Mouse (Mus musculus) neural tube, embryonic 12.5 days (tissue): ENCODE measurements around the gene A530064D06Rik. TPM values are rescaled to one million over a fixed set of nuclear protein-coding genes. Genes with fewer than 3 reads are reported as not detected.
"Not testable (repeated sequence)": the region's sequence is repeated elsewhere in the genome, so short reads cannot be mapped to it uniquely, and the experiment has no call there.

Source experiments
- ATAC-seq: fragments of 200-750 bp; cut with Nextera tagmentation; 2 replicates; pipeline ENCODE4 v1.8.0; 2017; ENCODE audit warnings: low read depth, mild to moderate bottlenecking, moderate TSS enrichment, moderate library complexity; ENCODE audit not compliant: low FRiP score
- H3K27ac ChIP-seq: fragments of 300-500 bp; sonication (generic); 2 replicates; pipeline ENCODE4 v1.5.1; 2016
- H3K27me3 ChIP-seq: fragments of 300-500 bp; sonication (generic); replicated peaks from 2 replicates; pipeline ENCODE4 v1.6.1; 2016; ENCODE audit warnings: mild to moderate bottlenecking
- H3K36me3 ChIP-seq: fragments of 300-500 bp; sonication (generic); 2 replicates; pipeline ENCODE4 v1.6.1; 2016; ENCODE audit warnings: mild to moderate bottlenecking
- H3K4me1 ChIP-seq: fragments of 300-500 bp; sonication (generic); 2 replicates; pipeline ENCODE4 v1.6.1; 2016
- H3K4me2 ChIP-seq: fragments of 300-500 bp; sonication (generic); replicated peaks from 2 replicates; pipeline ENCODE4 v1.6.1; 2016; ENCODE audit warnings: mild to moderate bottlenecking
- H3K4me3 ChIP-seq: fragments of 300-500 bp; sonication (generic); 2 replicates; pipeline ENCODE4 v1.5.1; 2016
- H3K9ac ChIP-seq: fragments of 300-500 bp; sonication (generic); 2 replicates; pipeline ENCODE4 v1.6.1; 2016; ENCODE audit warnings: mild to moderate bottlenecking
- H3K9me3 ChIP-seq: fragments of 300-500 bp; sonication (generic); 2 replicates; pipeline ENCODE4 v1.6.1; 2016; ENCODE audit warnings: mild to moderate bottlenecking
- WGBS: fragments of 180-500 bp; shearing (Covaris S2); methylation state at CpG from one replicate; pipeline ENCODE4 v1.1.7; 2016; 5-methylcytosine and 5-hydroxymethylcytosine counted together
- polyA plus RNA-seq: library from polyadenylated mRNA; unstranded; fragments of >200 nt; fragmentation: Nextera tagmentation; extraction: Ambion mirVana; gene quantifications from 2 replicates; pipeline ENCODE4 v1.2.1, GENCODE M21; 2016

Gene A530064D06Rik
- polyA plus RNA-seq, result not detected in 2 replicates

DNA sequence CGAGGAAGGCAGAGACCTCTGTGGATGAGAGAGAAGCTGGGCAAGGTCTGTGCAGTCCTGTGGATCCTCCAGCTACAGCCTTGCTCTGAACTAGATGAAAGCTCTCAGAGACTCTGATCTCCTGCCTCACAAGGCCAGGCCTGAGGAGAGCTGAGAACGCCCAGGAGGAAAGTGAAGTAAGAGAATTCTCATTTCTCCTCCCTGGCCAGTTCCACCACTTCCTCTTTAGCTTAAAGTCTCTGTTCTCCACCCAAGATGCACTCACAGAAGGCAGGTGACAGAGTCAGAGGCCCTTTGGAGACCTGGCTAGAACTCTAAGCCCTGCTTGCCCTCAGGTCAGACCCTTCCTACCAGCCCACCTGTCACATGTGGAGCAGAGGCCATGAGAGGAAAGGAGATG is at the start of gene A530064D06Rik:
A530064D06Rik (minus strand) TSS at position 173 of the 400 bp plus-strand sequence.
- H3K36me3 ChIP-seq, ATAC-seq, H3K9me3 ChIP-seq, H3K9ac ChIP-seq, H3K4me1 ChIP-seq, H3K27me3 ChIP-seq, H3K27ac ChIP-seq, H3K4me2 ChIP-seq, H3K4me3 ChIP-seq: not testable (repeated sequence)
- WGBS, result 79% methylated on average over 2 of the region's 2 CpGs

DNA sequence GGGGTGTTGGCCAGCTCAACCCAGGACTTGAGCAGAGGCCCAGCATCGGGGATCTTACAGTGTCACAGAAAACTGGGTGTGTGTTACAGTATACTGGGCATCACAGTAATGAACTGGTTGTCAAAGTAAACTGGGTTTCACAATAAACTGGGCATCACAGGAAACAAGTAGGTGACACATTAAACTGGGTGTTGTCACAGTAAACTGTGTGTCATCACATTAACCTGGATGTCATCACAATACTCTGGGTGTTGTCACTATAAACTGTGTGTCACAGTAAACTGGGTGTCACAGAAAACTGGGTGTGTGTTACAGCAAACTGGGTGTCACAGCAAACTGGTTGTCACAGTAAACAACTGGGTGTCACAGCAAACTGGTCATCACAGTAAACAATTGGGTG is 48.4 kb upstream of the A530064D06Rik start:
- no peak overlapping the region for H3K4me3 ChIP-seq
- no peaks in the 10 kb centered on the region for H3K36me3 ChIP-seq
- H3K9me3 ChIP-seq, result no peaks in the 10 kb centered on the region
- H3K27me3 ChIP-seq, result no peaks in the 10 kb centered on the region
- no peak overlapping the region for H3K9ac ChIP-seq
- no peak overlapping the region for H3K27ac ChIP-seq
- H3K4me1 ChIP-seq, result no peaks in the 10 kb centered on the region
- ATAC-seq, result no peak
- WGBS, result 95% methylated on average over 1 of the region's 1 CpGs
- H3K4me2 ChIP-seq, result no peak overlapping the region

DNA sequence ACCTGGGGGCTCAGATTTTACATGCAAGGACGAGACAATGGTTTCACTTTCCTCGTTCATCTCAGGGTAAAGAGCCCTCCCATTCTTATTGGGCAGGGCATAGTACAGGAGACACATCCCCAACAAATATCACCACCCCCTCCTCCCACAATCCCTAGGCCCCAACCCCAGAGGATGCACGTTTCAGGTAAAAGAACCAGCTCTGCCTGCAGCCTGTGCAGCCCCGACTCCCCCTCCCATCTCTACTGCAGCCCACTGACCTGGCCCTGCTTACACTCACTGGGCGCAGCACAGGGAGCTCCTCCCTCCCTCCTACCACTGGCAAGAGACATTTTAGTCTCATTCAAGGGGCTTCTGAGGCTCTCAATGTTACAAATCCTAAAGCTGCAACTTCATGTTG is 46.4 kb upstream of the A530064D06Rik start:
- ATAC-seq, result no peak
- WGBS, result 78% methylated on average over 5 of the region's 5 CpGs
- no peaks in the 10 kb centered on the region for H3K4me1 ChIP-seq

DNA sequence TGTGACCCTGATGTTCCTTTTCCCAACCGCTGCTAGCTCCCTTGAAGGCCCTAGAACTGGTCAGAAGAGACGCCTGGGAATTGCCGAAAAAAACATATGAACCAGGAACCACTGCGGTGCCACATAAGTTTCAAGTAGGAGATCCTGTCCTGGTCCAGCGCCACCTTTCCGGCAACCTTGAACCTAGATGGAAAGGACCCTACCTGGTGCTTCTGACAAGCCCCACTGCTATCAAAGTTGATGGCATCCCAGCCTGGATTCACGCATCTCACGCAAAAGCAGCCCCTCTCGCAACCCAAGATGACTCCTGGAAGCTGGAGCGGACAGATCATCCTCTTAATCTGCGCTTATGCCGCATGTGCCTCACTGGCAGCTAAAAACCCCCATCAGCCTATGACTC is 45.5 kb upstream of the A530064D06Rik start:
- no peaks in the 10 kb centered on the region for H3K9me3 ChIP-seq
- H3K4me1 ChIP-seq, result no peaks in the 10 kb centered on the region
- H3K27me3 ChIP-seq, result no peaks in the 10 kb centered on the region
- no peak for ATAC-seq
- no peaks in the 10 kb centered on the region for H3K36me3 ChIP-seq
- no peak overlapping the region for H3K9ac ChIP-seq
- H3K4me3 ChIP-seq, result no peak overlapping the region
- no peak overlapping the region for H3K4me2 ChIP-seq
- no peak overlapping the region for H3K27ac ChIP-seq
- 96% methylated on average over 12 of the region's 12 CpGs for WGBS

More for the DNA sequence above, 46.4 kb upstream of the A530064D06Rik start:
- Histone ChIP-seq H3K9me3 (no peaks in the 10 kb centered on the region), H3K9ac (no peak overlapping the region), H3K27ac (no peak overlapping the region), H3K4me3 (no peak overlapping the region), H3K36me3 (no peaks in the 10 kb centered on the region), H3K4me2 (no peak overlapping the region), H3K27me3 (no peaks in the 10 kb centered on the region)

DNA sequence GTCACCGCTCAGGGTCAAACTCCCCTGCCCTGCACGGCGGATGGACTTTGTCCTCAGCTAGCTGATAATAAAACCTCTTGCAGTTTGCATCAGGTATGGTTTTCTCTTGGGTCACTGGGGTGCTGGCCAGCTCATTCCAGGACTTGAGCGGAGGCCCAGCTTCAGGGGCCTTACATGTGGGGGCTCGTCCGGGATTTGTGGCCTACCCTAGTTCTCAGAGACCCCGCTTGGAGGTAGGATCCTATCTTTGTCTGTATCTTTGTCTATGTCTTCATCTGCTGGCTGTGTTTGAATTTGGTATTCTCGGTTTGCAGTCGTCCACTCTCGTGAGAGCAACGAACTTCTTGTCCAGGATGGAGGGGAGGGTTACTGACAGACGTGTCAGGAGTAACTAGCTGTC is 36.0 kb upstream of the A530064D06Rik start:
- 95% methylated on average over 12 of the region's 12 CpGs for WGBS
- H3K9me3 ChIP-seq, result peaks cover 15% of the 10 kb centered on the region; the same call in 1 of the 2 replicates
- H3K27ac ChIP-seq, result no peak overlapping the region
- no peak overlapping the region for H3K4me3 ChIP-seq
- no peak overlapping the region for H3K9ac ChIP-seq
- H3K36me3 ChIP-seq, result no peaks in the 10 kb centered on the region
- H3K27me3 ChIP-seq, result no peaks in the 10 kb centered on the region
- H3K4me2 ChIP-seq, result no peak overlapping the region
- no peak for ATAC-seq
- no peaks in the 10 kb centered on the region for H3K4me1 ChIP-seq

DNA sequence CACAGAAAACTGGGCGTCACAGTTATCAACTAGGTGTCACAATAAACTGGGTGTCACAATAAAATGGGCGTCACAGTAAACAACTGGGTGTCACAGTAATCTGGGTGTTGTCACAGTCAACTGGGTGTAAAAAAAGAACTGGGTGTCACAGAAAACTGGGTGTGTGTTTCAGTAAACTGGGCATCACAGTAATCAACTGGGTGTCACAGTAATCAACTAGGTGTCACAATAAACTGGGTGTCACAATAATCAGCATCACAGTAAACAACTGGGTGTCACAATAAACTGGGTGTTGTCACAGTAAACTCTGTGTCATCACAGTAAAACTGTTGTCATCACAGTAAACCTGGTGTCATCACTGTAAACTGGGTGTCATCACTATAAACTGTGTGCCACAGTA is 25.3 kb upstream of the A530064D06Rik start:
- Histone ChIP-seq H3K27me3 (no peaks in the 10 kb centered on the region), H3K4me3 (no peak overlapping the region), H3K4me2 (no peak overlapping the region), H3K27ac (no peak overlapping the region), H3K9ac (no peak overlapping the region), H3K36me3 (no peaks in the 10 kb centered on the region), H3K9me3 (no peaks in the 10 kb centered on the region), H3K4me1 (no peaks in the 10 kb centered on the region)
- ATAC-seq, result no peak
- WGBS, result 80% methylated on average over 2 of the region's 2 CpGs

DNA sequence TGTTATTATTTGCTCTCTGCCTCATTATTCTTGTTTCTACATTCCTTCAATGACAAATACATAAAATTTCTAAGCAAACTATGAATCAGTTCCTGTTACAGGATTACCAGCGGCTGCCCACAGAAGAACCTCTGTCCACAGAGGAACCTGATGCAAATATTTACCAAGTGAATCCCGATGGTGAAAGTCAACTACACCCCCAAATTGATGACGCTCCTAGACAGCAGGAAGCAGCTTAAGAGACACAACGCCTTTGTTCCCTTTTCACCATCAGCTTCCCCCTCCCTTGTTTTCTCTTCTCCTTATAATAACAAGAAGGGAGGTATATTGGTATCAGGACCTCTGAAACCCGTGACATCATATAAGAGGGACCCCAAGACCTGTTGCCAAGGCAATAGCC is 18.2 kb upstream of the A530064D06Rik start:
- no peak overlapping the region for H3K9ac ChIP-seq
- no peak overlapping the region for H3K4me2 ChIP-seq
- no peak overlapping the region for H3K4me3 ChIP-seq
- 72% methylated on average over 5 of the region's 5 CpGs for WGBS
- H3K4me1 ChIP-seq, result no peaks in the 10 kb centered on the region
- H3K27ac ChIP-seq, result no peak overlapping the region
- no peaks in the 10 kb centered on the region for H3K36me3 ChIP-seq
- ATAC-seq, result no peak
- H3K9me3 ChIP-seq, result no peaks in the 10 kb centered on the region
- H3K27me3 ChIP-seq, result no peaks in the 10 kb centered on the region

DNA sequence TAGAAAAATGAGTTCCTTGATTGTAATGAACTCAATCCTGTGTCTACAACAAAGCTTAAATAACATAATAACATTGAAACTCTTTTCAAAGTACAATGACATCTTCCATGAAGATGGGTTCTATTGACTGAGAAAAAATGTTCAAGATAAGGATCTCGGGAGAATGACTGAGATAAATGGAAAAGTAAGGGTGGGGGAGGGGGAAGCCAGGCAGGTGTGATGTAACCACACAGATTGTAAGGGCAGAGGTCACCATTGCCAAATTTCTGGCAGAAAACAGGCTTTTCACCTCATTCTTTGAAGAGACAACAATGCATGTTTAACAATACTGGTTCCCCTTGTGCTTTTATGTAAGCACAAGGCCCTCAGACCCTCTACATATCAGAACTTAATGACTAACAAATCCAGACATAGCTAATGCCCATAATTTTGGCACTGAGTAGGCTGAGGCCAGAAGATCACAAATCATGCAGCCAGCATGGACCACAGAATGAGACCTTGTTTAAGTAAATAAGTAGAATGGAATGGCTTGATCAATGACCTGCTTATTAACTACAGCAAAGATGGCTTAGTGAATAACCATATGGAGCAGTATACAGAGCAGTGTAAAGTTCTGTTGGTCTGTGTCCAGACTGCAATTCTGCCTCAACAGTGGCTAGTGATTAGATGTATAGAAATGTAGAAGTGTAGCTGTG is 9.5 kb downstream of the A530064D06Rik start:
- WGBS, result 63% methylated on average over 1 of the region's 1 CpGs
- Histone ChIP-seq H3K4me3 (no peak overlapping the region), H3K9me3 (peaks cover 10% of the 10 kb centered on the region; the same call in 1 of the 2 replicates)

DNA sequence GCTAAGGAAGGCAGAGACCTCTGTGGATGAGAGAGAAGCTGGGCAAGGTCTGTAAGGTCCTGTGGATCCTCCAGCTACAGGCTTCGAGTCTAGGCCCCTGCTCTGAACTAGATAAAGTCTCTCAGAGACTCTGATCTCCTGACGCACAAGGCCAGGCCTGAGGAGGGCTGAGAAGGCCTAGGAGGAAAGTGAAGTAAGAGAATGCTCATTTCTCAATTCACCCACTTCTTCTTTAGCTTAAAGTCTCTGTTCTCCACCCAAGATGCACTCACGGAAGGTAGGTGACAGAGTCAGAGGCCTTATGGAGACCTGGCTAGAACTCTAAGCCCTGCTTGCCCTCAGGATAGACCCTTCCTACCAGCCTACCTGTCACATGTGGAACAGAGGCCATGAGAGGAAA is 21.0 kb downstream of the A530064D06Rik start, which contains the start of gene 9830107B12Rik:
9830107B12Rik (minus strand) TSS at position 149 of the 400 bp plus-strand sequence.
- WGBS, result 88% methylated on average over 3 of the region's 3 CpGs
- Histone ChIP-seq H3K36me3 (no peaks in the 10 kb centered on the region), H3K4me2 (no peak within 1 kb of the TSS), H3K4me3 (no peak within 1 kb of the TSS), H3K27ac (no peak within 1 kb of the TSS), H3K9me3 (0 out of 2 replicates have a peak, but pooled peaks cover 4% of the 10 kb centered on the region), H3K9ac (no peak within 1 kb of the TSS), H3K27me3 (no peaks in the 10 kb centered on the region), H3K4me1 (no peaks in the 10 kb centered on the region)
- ATAC-seq, result no peak

More for the DNA sequence above, 9.5 kb downstream of the A530064D06Rik start:
- no peak overlapping the region for H3K9ac ChIP-seq
- no peaks in the 10 kb centered on the region for H3K27me3 ChIP-seq
- H3K4me2 ChIP-seq, result no peak overlapping the region
- H3K36me3 ChIP-seq, result no peaks in the 10 kb centered on the region
- no peaks in the 10 kb centered on the region for H3K4me1 ChIP-seq
- no peak overlapping the region for H3K27ac ChIP-seq
- ATAC-seq, result no peak

DNA sequence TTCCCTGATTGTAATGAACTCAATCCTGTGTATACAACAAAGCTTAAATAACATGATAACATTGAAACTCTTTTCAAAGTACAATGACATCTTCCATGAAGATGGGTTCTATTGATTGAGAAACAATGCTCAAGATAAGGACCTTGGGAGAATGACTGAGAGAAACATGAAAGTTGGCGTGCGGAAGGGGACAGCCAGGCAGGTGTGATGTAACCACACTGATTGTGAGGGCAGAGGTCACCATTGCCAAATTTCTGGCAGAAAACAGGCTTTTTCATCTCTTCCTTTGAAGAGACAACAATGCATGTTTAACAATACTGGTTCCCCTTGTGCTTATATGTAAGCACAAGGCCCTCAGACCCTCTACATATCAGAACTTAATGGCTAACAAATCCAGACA is 34.3 kb downstream of the A530064D06Rik start:
- Histone ChIP-seq H3K9me3 (no peaks in the 10 kb centered on the region), H3K4me1 (no peaks in the 10 kb centered on the region), H3K36me3 (no peaks in the 10 kb centered on the region), H3K9ac (no peak overlapping the region), H3K4me3 (no peak overlapping the region), H3K27ac (no peak overlapping the region), H3K4me2 (no peak overlapping the region), H3K27me3 (no peaks in the 10 kb centered on the region)
- ATAC-seq, result no peak
- WGBS, result 90% methylated on average over 2 of the region's 2 CpGs

DNA sequence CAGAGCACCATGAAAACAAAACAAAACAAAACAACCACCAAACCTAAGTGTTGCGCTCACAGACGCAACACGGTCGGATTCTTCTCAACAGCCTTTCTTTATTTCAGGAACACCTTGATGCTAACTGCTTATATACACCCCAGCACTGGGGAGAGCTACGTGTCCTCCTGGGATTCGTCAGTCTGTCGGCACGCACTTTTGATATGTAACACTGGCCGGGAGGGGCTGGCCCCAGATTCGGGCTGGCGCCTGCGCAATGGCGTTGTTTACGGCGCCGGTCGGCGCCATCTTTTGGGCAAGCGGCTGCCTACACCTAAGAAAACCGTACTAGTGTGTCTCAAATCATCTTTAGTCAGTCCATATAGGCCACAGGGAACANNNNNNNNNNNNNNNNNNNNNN is 46.6 kb downstream of the A530064D06Rik start:
- Histone ChIP-seq H3K27me3 (no peaks in the 10 kb centered on the region), H3K9me3 (no peaks in the 10 kb centered on the region), H3K27ac (no peak overlapping the region), H3K9ac (no peak overlapping the region), H3K4me3 (no peak overlapping the region), H3K4me1 (no peaks in the 10 kb centered on the region), H3K36me3 (no peaks in the 10 kb centered on the region), H3K4me2 (no peak overlapping the region)
- WGBS, result 94% methylated on average over 20 of the region's 20 CpGs
- ATAC-seq, result no peak

DNA sequence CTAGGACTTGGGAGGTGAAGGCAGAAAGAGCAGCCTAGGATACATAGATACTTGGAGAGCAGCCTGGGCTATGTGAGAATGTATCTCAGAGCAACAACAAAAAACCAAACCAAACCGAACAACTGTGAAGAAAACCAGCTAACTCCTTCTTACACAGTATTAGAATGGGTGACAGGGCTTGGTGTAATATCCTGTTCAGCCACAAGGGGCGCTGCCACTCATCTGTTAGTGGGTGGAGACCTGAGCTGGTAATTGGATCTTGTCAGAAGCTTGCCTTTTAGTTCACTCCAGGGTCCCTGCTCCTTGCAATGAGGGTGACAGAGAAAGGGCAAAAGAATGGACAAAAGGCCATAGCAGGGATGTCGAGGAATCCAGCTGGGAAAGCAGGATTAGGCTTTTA is 47.4 kb downstream of the A530064D06Rik start:
- Histone ChIP-seq H3K4me2 (no peak overlapping the region), H3K4me1 (no peaks in the 10 kb centered on the region), H3K9ac (no peak overlapping the region), H3K9me3 (no peaks in the 10 kb centered on the region), H3K4me3 (no peak overlapping the region), H3K27ac (no peak overlapping the region), H3K36me3 (no peaks in the 10 kb centered on the region), H3K27me3 (no peaks in the 10 kb centered on the region)
- 29% methylated on average over 3 of the region's 3 CpGs for WGBS
- peak; percentile 58; the same call in 1 of the 2 replicates for ATAC-seq

DNA sequence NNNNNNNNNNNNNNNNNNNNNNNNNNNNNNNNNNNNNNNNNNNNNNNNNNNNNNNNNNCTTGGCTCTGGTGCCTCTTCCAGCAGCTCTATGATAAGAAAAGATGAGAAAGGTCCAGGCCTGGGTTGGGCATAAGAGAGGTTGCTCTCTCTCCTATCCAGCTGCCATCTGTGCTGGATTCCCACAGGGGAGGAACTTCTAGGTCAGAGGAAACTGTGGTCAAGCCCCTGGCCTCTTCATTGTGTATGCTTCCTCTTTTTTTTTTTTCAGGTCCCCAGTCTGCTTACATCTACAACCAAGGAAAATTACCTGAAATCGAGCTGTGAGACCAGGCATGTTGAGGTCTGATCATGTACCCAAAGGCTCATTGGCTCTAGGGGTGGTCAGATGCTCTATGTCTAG is 48.5 kb downstream of the A530064D06Rik start:
- Histone ChIP-seq H3K4me3 (no peak overlapping the region), H3K4me1 (no peaks in the 10 kb centered on the region), H3K36me3 (no peaks in the 10 kb centered on the region), H3K27me3 (no peaks in the 10 kb centered on the region), H3K9me3 (peaks cover 5% of the 10 kb centered on the region; the same call in 1 of the 2 replicates), H3K9ac (no peak overlapping the region), H3K27ac (no peak overlapping the region), H3K4me2 (no peak overlapping the region)
- 63% methylated on average over 1 of the region's 1 CpGs for WGBS
- no peak for ATAC-seq
